Mouse (Mus musculus) lung, postnatal 0 days (tissue): Measurements from ENCODE around the gene Ghrh.

Source experiments
- CTCF ChIP-seq: IDR thresholded peaks from 2 replicates; pipeline ENCODE4 v1.5.1; 2016; ENCODE audit warnings: antibody characterized with exemption, mild to moderate bottlenecking
- EP300 ChIP-seq: IDR thresholded peaks from 2 replicates; pipeline ENCODE4 v1.6.1; 2016; ENCODE audit warnings: antibody characterized with exemption, mild to moderate bottlenecking, control low read depth

GRCm38 (mm10) chr2:157342328-157342926, 4.9 kb downstream of the Ghrh start:
- no peak for TF ChIP-seq CTCF
- TF ChIP-seq EP300, result no peak
